Mouse (Mus musculus): ENCODE measurements at regions not wholly inside any gene's neighbourhood (a gene's known extent, or its start where the extent isn't known, plus 50 kb on each side); places are given as distances from the start of the nearest gene placed in this dataset.

GRCm38 (mm10) chr8:34542361-34543038, 431.0 kb upstream of the Gm10131 start:
- TF ChIP-seq CTCF (IDR thresholded peaks at IDR 0.05 in 2 of 3, conservative IDR thresholded peaks at IDR 0.05 in 1 of 3; ENCODE audit: control insufficient read depth in 1 of 3, insufficient read depth in 1 of 3, low read depth in 2 of 3, low read length in 3 of 3, poor library complexity in 1 of 3, severe bottlenecking in 1 of 3) (no peak), POLR2A (IDR thresholded peaks at IDR 0.05; ENCODE audit: control insufficient read depth in 1 of 2, insufficient read depth in 1 of 2, low read depth in 1 of 2, low read length in 2 of 2, poor library complexity in 1 of 2) (no peak), NELFE (IDR thresholded peaks at IDR 0.05; ENCODE audit: low read depth, low read length) (no peak)

All from MEL (cell line).